ENCODE assay signal across 40 mouse cellular contexts in genomic region chr3:85959669-85960068, GRCm38 (mm10). TPM values are rescaled to one million over a fixed set of nuclear protein-coding genes. Genes with fewer than 3 reads are reported as not detected.
"Had no signal": no experiment of that assay in that cellular context is flagged by ENCODE, and none has a peak within 500 bp of the region (broad histone marks: within the 10 kb centered on the region; RNA-seq: fewer than 3 reads in every experiment).

No protein-coding gene starts in this region.

- H3K4me3 ChIP-seq: gastrocnemius, adult 2 months; heart, embryonic 13.5 days; heart, embryonic 15.5 days; hindbrain, embryonic 10.5 days; hindbrain, embryonic 12.5 days; limb, embryonic 13.5 days; limb, embryonic 15.5 days; liver, embryonic 12.5 days had no signal

- H3K9me3 ChIP-seq: heart, embryonic 15.5 days; limb, embryonic 15.5 days had no signal

- H3K27ac ChIP-seq: gastrocnemius, adult 2 months; heart, embryonic 13.5 days; heart, embryonic 15.5 days; hindbrain, embryonic 10.5 days; hindbrain, embryonic 12.5 days; hindbrain, embryonic 14.5 days; hindbrain, postnatal 0 days; kidney, postnatal 0 days; limb, embryonic 13.5 days; limb, embryonic 15.5 days; liver, embryonic 12.5 days; liver, embryonic 14.5 days had no signal

- H3K4me1 ChIP-seq: hindbrain, embryonic 10.5 days; hindbrain, embryonic 12.5 days; limb, embryonic 13.5 days; limb, embryonic 15.5 days; liver, embryonic 12.5 days had no signal

- ATAC-seq: hindbrain, postnatal 0 days; intestine, embryonic 16.5 days; liver, embryonic 12.5 days had no signal

- H3K4me2 ChIP-seq: heart, embryonic 11.5 days; heart, embryonic 13.5 days; heart, embryonic 15.5 days; hindbrain, embryonic 12.5 days; hindbrain, embryonic 14.5 days; limb, embryonic 13.5 days; limb, embryonic 15.5 days; liver, embryonic 12.5 days had no signal

- H3K27me3 ChIP-seq: heart, embryonic 13.5 days; heart, embryonic 15.5 days; hindbrain, embryonic 12.5 days; limb, embryonic 13.5 days; limb, embryonic 15.5 days; liver, embryonic 12.5 days had no signal

- H3K36me3 ChIP-seq: heart, embryonic 13.5 days; heart, embryonic 15.5 days; hindbrain, embryonic 10.5 days; hindbrain, embryonic 12.5 days; limb, embryonic 13.5 days; limb, embryonic 15.5 days; liver, embryonic 12.5 days had no signal

- DNase-seq: gastrocnemius, adult 2 months; gastrocnemius, postnatal 10 days; gastrocnemius, postnatal 25 days; heart, postnatal 14 days; heart, postnatal 36 days; kidney, adult 11 months; kidney, adult 2 months; kidney, adult 9 months; kidney, postnatal 36 days; layer of hippocampus, adult 9-11 months; layer of hippocampus, postnatal 36 days; left cerebral cortex, postnatal 4 days had no signal

- H3K9ac ChIP-seq: heart, embryonic 13.5 days; heart, embryonic 15.5 days; hindbrain, embryonic 12.5 days; hindbrain, embryonic 14.5 days; limb, embryonic 13.5 days; limb, embryonic 15.5 days; liver, embryonic 12.5 days; liver, embryonic 14.5 days had no signal

RNA-seq across cellular contexts. Expression of gene Prss48, which starts 42.6 kb away (rescaled TPM):
- total RNA-seq: gastrocnemius, adult 2 months; gastrocnemius, postnatal 10 days; gastrocnemius, postnatal 25 days; gastrocnemius, postnatal 4 days; granulocyte monocyte progenitor cell, adult 5-6 weeks; heart, adult 8-10 months; heart, postnatal 14 days; heart, postnatal 36 days; hindbrain, postnatal 0 days; layer of hippocampus, adult 18-20 months; layer of hippocampus, adult 8-10 months; layer of hippocampus, postnatal 14 days; layer of hippocampus, postnatal 36 days; left cerebral cortex, adult 18-20 months; left cerebral cortex, adult 8-10 months; left cerebral cortex, postnatal 10 days; left cerebral cortex, postnatal 25 days; left cerebral cortex, postnatal 4 days; liver, adult 2 months had no signal
- polyA plus RNA-seq: frontal cortex, adult 2 months; heart, embryonic 11.5 days; heart, embryonic 13.5 days; heart, embryonic 15.5 days; heart, postnatal 0 days; hindbrain, embryonic 10.5 days; hindbrain, embryonic 12.5 days; hindbrain, postnatal 0 days; intestine, embryonic 16.5 days; kidney, adult 2 months; kidney, postnatal 0 days; large intestine, adult 2 months; limb, embryonic 13.5 days; limb, embryonic 15.5 days; liver, adult 2 months; liver, embryonic 12.5 days; liver, embryonic 14.5 days; liver, embryonic 16.5 days had no signal
